Mouse (Mus musculus) brain, embryonic 14.5 days (tissue): ENCODE data around the gene Rnf166. TPM values are rescaled to one million over a fixed set of nuclear protein-coding genes. Genes with fewer than 3 reads are reported as not detected.

ENCODE experiments used
- DNase-seq: peaks from one replicate; pipeline ENCODE4 v3.0.0-alpha.2; 2011; ENCODE audit warnings: low read depth
- CTCF ChIP-seq: fragments of 200-500 bp; IDR thresholded peaks from 2 replicates; pipeline ENCODE4 v1.5.1; 2012; ENCODE audit warnings: inconsistent platforms, mild to moderate bottlenecking, moderate library complexity, borderline replicate concordance; ENCODE audit not compliant: insufficient read depth, insufficient read length; ENCODE audit errors: extremely low read depth
- POLR2A ChIP-seq: fragments of 200-500 bp; IDR thresholded peaks from 2 replicates; pipeline ENCODE4 v1.6.1; 2012; ENCODE audit warnings: mild to moderate bottlenecking, inconsistent platforms, borderline replicate concordance; ENCODE audit not compliant: poor library complexity, insufficient read depth, insufficient read length, severe bottlenecking; ENCODE audit errors: extremely low read depth
- polyA plus RNA-seq: library from polyadenylated mRNA; depleted of rRNA; stranded (reverse); fragments of >200 nt; gene quantifications from 2 replicates; pipeline ENCODE4 v1.2.3, GENCODE M21; 2012

The Rnf166 gene
- polyA plus RNA-seq, 1 experiment: 59.5 TPM

DNA sequence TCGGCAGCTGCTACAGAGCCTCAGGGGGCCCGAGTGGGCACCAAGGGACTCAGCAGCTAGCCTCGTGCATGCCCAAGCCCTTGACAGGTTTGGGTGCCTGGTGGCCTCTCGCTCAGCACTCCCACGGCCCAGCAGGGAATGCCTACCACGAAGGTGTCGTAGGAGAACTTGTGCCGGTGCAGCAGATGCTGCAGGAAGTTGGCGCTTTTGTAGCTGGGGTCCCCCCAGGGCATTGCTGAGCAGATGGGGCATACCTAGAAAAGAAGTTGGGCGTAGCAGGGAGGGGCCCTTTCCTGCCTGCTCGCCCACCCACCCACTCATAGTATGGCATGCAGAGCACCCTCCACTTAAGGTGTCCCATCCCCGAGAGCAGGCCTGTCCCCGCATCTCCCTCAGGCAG, 8.0 kb downstream of the Rnf166 start:
- TF ChIP-seq POLR2A (no peak), CTCF (no peak)
- no peak for DNase-seq

DNA sequence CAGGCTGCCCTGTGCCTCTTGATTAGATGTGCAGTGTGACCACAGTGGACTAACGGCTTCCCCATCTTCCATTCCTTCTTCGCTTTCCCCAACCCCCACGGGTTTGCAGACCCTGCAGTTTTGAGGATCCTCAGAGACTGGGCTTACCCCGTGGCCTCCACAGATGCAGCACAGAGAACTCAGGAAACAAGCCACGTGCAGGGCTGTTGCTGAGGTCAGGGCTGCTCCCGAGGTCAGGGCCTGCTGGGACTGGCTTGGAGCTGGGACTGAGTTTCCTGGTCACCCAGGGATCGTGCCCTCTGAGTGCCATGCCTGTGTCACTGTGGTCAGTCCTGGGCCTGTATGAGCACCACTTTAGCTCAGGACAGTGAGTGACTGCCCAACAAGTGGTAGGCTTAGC, 10.9 kb downstream of the Rnf166 start:
- no peak for DNase-seq

DNA sequence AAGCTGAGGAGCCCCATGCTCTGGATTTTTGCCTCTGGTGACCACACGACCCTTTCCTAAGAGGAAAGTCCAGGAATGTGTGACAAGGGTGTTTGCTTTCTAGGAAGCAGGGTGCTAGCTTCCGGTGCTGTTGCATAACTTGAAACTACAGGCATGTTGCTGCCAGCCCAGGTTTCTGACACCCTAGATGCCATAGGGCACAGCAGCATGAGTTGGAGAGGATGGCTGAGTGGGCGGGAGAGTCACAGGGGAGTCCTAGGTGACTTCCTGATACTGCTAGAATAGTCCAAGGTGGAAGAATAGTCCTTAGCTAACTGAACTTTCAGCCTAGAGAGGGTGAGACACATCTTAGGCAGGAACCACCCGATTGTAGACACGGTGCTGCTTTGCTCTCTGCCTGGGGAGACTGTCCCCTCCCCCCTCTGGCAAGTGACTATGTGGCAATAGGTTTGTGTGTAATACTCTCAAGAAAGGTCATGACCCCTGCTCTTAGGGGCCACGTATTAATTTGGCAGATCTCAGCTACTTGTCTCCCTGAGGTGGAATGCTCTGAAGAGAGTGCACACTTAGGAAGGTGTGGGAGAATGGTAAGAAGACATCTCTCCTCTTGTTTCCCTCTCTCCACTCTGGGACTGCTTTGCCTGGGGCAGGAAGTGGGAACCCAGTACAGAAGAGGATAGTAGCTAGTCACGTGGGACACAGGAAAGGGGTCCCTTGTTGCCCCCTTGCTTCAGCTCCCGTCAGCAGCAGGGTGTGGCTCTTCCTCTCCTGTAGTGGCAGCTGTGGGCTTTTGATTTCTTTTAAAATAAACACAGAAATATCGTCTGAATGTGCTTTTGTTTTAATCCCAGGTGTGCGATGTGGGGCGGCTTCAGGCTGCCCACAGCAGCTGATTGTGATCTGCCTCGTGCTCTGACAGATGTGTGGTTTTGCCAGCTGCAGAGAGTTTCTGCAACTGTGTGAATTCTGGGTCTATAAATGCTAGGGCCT, 11.9 kb downstream of the Rnf166 start:
- DNase-seq: no peak
- TF ChIP-seq CTCF (no peak), POLR2A (no peak)

More for the DNA sequence above, 10.9 kb downstream of the Rnf166 start:
- no peak for TF ChIP-seq POLR2A
- no peak for TF ChIP-seq CTCF

DNA sequence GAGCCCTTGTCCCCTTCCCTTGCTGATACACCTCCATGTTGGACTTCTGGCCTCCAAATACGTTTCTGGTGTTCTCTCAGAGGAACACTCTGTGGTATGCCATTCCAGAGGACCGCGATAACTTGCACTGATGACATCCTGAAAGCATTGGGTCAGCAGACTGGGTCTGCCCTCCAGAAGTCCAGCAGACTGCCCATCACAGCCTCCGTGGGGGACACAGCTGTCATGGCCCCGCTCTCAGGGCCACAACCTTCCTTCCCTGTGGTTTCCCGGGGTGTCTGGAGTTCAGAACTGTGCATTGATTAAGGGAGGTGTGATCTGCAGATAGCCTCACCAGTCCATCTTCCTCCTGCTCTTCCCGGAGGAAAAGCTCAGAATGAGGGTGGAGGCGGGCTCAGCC, 13.4 kb downstream of the Rnf166 start:
- no peak for DNase-seq
- no peak for TF ChIP-seq CTCF

DNA sequence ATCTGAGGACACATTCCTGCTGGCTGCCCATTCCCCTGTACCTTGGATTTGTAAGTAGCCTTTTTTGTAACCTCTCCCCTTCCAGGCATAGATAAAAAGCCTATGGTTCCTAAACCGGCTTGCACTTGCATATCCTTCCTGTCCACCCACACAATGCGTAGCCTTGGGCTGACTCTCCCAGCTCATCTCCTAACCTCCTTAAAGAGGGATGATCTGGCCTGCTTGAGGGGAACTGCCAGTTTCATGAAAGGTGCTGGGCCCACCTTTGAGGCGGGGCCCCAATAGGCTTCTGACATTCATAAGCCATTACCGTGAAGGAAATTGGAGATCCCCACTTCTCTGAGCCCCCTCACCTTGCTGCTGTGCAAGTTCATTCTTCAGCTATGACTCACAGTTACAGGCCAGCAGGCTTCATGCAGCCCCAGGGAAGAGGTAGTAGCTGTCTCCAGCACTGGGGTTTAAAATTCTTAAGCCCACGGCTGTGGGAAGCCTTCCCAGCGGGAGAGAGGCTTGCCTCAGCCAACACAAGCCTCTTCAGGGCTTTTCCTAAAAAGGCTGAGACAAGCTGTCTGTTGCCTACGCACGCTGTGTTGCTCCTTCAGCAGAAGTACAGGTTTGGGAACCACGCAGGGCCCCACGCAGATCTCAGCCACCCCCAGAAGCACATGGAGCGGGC, 14.3 kb downstream of the Rnf166 start:
- no peak for TF ChIP-seq CTCF
- TF ChIP-seq POLR2A: no peak
- DNase-seq: no peak

DNA sequence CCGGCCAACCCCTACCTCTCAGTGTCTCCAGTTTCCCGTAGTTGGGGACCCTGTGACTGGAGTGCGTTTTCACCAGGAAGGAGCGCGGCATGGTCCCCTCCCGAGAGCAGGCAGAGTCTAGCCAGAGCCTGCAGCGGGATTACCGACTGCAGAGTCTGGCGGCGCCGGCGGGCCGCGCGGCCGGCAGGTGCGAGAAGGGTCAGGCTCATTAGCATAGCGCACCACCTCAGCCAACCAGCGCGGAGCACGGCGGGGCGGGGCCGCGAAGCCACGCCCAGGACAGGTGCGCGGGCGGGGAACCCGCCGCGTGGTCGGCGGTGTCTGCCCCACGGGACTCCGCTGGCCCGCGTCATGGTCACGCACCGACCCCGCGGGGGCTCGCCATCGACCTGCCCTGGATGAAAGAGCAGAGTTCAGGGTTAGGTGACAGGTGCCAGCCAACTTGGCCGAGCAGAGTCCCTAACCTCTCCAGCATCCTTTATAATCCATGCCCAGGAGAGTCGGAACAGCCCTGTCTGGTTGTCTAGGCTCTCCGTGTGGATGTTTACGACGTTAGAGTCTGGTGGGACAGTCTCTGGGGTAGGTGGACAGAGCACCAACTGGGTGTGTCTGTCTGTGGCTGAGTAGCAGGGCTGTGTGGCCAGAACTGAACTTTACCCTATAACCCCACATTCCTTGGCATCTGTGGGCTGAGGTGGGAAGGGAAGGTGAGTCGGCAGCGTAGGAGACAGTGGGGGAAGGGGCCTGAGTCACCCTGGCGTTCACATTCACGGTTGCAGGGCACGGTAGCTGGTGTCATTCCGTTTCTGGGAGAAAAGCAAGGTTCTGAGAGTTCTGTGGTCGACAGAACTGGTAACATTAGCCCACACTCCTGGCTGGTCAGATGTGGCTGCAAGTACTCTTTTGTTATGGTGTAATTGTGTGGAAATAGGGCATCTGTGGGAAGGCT, 15.1 kb downstream of the Rnf166 start, which contains the start of gene Snai3:
Snai3 (minus strand) TSS at position 210 of the 949 bp plus-strand sequence.
- peak; percentile 34 for DNase-seq
- TF ChIP-seq POLR2A (no peak), CTCF (no peak)

DNA sequence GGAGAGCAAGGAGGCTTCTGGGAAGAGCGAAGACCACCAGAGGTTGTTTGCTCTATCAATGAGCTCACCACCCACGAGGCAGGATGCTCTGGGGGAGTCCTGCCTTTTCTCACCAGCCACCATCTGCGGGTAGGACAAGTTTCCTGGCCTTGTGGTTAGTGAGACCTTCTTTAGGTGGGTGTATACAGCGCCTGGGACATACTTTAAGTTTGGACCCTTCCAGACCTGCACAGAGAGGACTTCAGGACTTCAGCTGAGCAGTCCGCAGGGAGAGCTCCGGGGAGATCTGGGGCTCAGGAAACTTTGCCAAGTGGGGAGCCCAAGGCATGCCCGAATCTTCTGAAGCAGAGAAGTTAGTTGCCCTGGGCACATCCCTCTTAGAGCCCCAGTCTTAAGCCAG, 15.9 kb downstream of the Rnf166 start:
- TF ChIP-seq POLR2A (no peak), CTCF (no peak)
- no peak for DNase-seq

DNA sequence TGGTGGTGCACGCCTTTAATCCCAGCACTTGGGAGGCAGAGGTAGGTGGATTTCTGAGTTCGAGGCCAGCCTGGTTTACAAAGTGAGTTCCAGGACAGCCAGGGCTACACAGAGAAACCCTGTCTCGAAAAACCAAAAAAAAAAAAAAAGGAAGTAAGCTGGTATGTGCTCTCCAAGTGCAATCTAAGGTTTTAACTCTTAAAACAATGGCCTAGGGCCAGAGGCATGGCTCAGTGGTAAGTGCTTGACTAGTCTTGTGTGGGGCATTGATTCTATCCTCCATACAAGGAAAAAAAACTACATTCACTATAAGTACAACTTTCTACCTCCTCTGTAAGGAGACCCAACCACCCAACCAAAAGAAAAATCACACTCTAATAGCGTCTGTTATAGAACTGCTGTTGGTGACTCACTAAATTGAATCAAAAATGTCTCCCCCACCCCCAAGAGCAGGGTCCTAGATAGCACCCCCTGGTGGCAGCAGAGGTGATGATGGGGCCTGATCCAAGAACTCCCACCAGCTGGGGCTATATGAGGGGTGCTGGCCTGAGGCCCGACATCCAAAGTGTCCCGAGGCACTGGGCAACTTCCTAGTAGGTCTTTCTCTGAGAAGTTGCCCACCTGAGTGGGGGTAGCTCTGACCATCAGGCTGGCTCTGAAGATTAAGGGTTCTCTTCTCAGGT, 16.5 kb downstream of the Rnf166 start:
- peak; percentile 39; the same call in 1 of the 2 replicates for TF ChIP-seq CTCF
- no peak for TF ChIP-seq POLR2A
- no peak for DNase-seq

DNA sequence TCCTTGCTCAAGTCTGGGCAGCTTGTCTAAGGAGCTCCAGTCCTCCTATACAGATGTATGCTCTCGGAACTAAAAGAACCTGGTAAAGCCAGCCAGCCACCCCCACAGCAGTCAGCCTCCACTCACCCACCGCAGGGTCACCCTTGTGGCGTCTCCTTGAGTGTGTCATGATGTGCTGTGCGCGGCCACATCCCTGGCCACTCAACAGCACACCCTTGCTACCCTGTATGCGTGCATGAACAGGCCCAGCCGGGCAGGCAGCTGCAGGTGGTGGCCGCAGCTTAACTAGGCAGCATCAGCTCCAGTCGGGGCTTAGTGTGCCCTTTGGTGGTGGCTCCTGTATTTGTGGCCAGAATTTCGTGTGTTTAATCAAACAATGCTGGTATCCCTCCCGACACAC, 18.7 kb downstream of the Rnf166 start:
- TF ChIP-seq POLR2A (no peak), CTCF (no peak)
- no peak for DNase-seq

DNA sequence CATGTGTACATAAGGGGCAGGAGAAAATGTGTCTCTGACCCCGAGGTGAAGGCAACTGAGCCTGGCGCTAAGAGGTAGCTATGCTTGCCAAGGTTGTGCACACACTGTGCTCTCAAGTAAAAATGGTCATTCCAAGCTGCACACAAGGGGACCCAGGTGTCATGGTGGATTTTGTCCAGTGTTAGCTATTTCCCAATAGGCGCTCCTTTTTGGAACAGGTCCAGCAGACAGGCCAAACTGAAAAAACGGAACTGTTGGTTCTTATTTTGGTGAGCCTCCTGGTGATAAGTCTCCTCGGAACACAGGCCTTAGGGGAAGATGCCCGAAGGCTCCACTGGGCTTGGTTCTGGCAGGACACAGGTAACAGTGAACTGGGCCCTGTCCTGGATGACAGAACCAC, 21.5 kb downstream of the Rnf166 start:
- TF ChIP-seq CTCF (no peak), POLR2A (no peak)
- DNase-seq: no peak

DNA sequence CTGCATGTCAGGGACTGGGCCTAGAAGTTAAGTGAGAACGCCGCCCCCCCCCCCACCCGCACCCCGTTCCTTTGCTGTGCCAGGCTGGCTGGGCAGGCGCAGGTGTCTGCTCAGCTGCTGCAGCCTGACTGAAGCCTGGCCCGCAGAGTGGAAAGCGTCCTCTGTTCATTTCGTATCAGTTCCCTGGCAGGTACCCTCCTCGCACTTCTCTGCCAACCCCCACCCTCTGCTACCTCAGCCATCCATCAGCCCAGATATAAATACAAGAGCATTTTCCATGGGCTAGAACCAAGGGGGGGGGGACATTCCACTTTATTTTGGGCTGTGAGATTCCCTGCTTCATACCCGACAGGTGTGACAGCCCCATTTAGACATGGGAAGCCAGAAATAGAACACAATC, 23.7 kb downstream of the Rnf166 start:
- TF ChIP-seq CTCF: no peak
- TF ChIP-seq POLR2A: no peak
- no peak for DNase-seq
